Mouse (Mus musculus): ENCODE measurements at regions not wholly inside any gene's neighbourhood (a gene's known extent, or its start where the extent isn't known, plus 50 kb on each side); places are given as distances from the start of the nearest gene placed in this dataset. TPM values are rescaled to one million over a fixed set of nuclear protein-coding genes. Genes with fewer than 3 reads are reported as not detected.

Small RNA genes in the stretch of these regions (microRNA-seq; reads per million reads assigned to microRNA genes)
- not detected for gene Gm24923
- gene Mir344-2 = not detected
- gene Mir344f = 8.9 reads per million, percentile 26 among the genes with 10 or more reads in this experiment
- gene Mir344g = 3.1 reads per million, percentile 12 among the genes with 10 or more reads in this experiment
- gene Mir344i = not detected

Data from forebrain, embryonic 16.5 days (tissue).